Mouse (Mus musculus) heart, embryonic 16.5 days (tissue): ENCODE measurements around the gene 1700028J19Rik. TPM values are rescaled to one million over a fixed set of nuclear protein-coding genes. Genes with fewer than 3 reads are reported as not detected.
"Not testable (repeated sequence)": the region's sequence is repeated elsewhere in the genome, so short reads cannot be mapped to it uniquely, and the experiment has no call there.

ENCODE experiments used
- ATAC-seq: fragments of 200-750 bp; cut with Nextera tagmentation; replicated peaks from 2 replicates; pipeline ENCODE4 v1.8.0; 2017; ENCODE audit warnings: moderate number of reproducible peaks; ENCODE audit not compliant: insufficient read depth, low FRiP score; ENCODE audit errors: extremely low read depth
- H3K27ac ChIP-seq: fragments of 300-500 bp; sonication (generic); 2 replicates; pipeline ENCODE4 v1.5.1; 2014; ENCODE audit warnings: mild to moderate bottlenecking, low read length, control low read depth, moderate library complexity
- H3K27me3 ChIP-seq: fragments of 300-500 bp; sonication (generic); 2 replicates; pipeline ENCODE4 v1.6.1; 2014; ENCODE audit warnings: low read length, mixed read lengths; ENCODE audit not compliant: control insufficient read depth, insufficient read depth
- H3K36me3 ChIP-seq: fragments of 300-500 bp; sonication (generic); 2 replicates; pipeline ENCODE4 v1.6.1; 2014; ENCODE audit not compliant: control insufficient read depth, insufficient read depth
- H3K4me1 ChIP-seq: fragments of 300-500 bp; sonication (generic); 2 replicates; pipeline ENCODE4 v1.6.1; 2014; ENCODE audit warnings: low read length, mixed read lengths; ENCODE audit not compliant: control insufficient read depth, insufficient read depth
- H3K4me2 ChIP-seq: fragments of 300-500 bp; sonication (generic); 2 replicates; pipeline ENCODE4 v1.6.1; 2014; ENCODE audit warnings: low read depth, mild to moderate bottlenecking, control low read depth, low read length
- H3K4me3 ChIP-seq: fragments of 300-500 bp; sonication (generic); 2 replicates; pipeline ENCODE4 v1.5.1; 2014; ENCODE audit warnings: mild to moderate bottlenecking, control low read depth, low read length
- H3K9ac ChIP-seq: fragments of 300-500 bp; sonication (generic); 2 replicates; pipeline ENCODE4 v1.6.1; 2014; ENCODE audit warnings: low read length, control low read depth
- H3K9me3 ChIP-seq: fragments of 300-500 bp; sonication (generic); replicated peaks from 2 replicates; pipeline ENCODE4 v1.6.1; 2016; ENCODE audit warnings: low read length; ENCODE audit not compliant: control insufficient read depth
- WGBS: fragments of 180-500 bp; shearing (Covaris S2); extraction: QIAGEN DNeasy Blood & Tissue Kit; methylation state at CpG from one replicate; pipeline ENCODE4 v1.1.7; 2014; 5-methylcytosine and 5-hydroxymethylcytosine counted together
- polyA plus RNA-seq: library from polyadenylated mRNA; unstranded; fragments of >200 nt; fragmentation: Nextera tagmentation; extraction: Ambion mirVana; gene quantifications from 2 replicates; pipeline ENCODE4 v1.2.1, GENCODE M21; 2015

The 1700028J19Rik gene
- polyA plus RNA-seq, 1 experiment from 2014 or later, result 1.2 TPM

GRCm38 (mm10) chr7:44197891-44198290 is 48.6 kb downstream of the 1700028J19Rik start, which contains the start of gene Klk1b3:
Gene Klk1b3 (plus strand): TSS chr7:44198191.
- no peaks in the 10 kb centered on the region for H3K27me3 ChIP-seq
- 47% methylated on average over 3 of the region's 3 CpGs for WGBS
- H3K4me3 ChIP-seq, result no peak within 1 kb of the TSS
- no peak within 1 kb of the TSS for H3K27ac ChIP-seq
- H3K9ac ChIP-seq, result no peak within 1 kb of the TSS
- no peak for ATAC-seq
- H3K4me2 ChIP-seq, result no peak within 1 kb of the TSS
- no peaks in the 10 kb centered on the region for H3K36me3 ChIP-seq
- no peaks in the 10 kb centered on the region for H3K4me1 ChIP-seq
- H3K9me3 ChIP-seq, result no peaks in the 10 kb centered on the region

GRCm38 (mm10) chr7:44193466-44193865 is 53.0 kb downstream of the 1700028J19Rik start:
- not testable (repeated sequence) for H3K27me3 ChIP-seq, ATAC-seq, H3K27ac ChIP-seq, H3K4me1 ChIP-seq, H3K4me2 ChIP-seq, H3K36me3 ChIP-seq, H3K4me3 ChIP-seq, H3K9me3 ChIP-seq, H3K9ac ChIP-seq
- 78% methylated on average over 1 of the region's 1 CpGs for WGBS

GRCm38 (mm10) chr7:44187936-44188335 is 58.6 kb downstream of the 1700028J19Rik start, which contains the start of gene Klk1b24:
Gene Klk1b24 (plus strand): TSS chr7:44188236.
- not testable (repeated sequence) for H3K9me3 ChIP-seq, H3K4me2 ChIP-seq, H3K27me3 ChIP-seq, H3K36me3 ChIP-seq, H3K4me1 ChIP-seq, H3K9ac ChIP-seq, H3K27ac ChIP-seq, H3K4me3 ChIP-seq, ATAC-seq

- H3K9me3 ChIP-seq, H3K36me3 ChIP-seq, H3K9ac ChIP-seq, H3K4me3 ChIP-seq, H3K27ac ChIP-seq, H3K4me2 ChIP-seq, ATAC-seq, H3K27me3 ChIP-seq, H3K4me1 ChIP-seq: not testable (repeated sequence)
- 58% methylated on average over 8 of the region's 8 CpGs for WGBS
Observed at GRCm38 (mm10) chr7:44186516-44186915, 60.0 kb downstream of the 1700028J19Rik start.

Other genes with a start within 250 kb of the 1700028J19Rik start
- 0.13 TPM in 1 of 2 replicates, not detected in the other for gene Klk1b26, start 234.5 kb downstream of the 1700028J19Rik start, polyA plus RNA-seq
- not detected in 2 replicates for gene Klk1b27, start 194.4 kb downstream of the 1700028J19Rik start, polyA plus RNA-seq
- gene Klk1b21, start 144.4 kb downstream of the 1700028J19Rik start, polyA plus RNA-seq, result not detected in 2 replicates
- not detected in 2 replicates for gene Klk1b22, start 134.0 kb downstream of the 1700028J19Rik start, polyA plus RNA-seq
- gene Klk1b16, start 109.9 kb downstream of the 1700028J19Rik start, polyA plus RNA-seq, result not detected in 2 replicates
- gene Klk1b24, start 58.5 kb downstream of the 1700028J19Rik start, polyA plus RNA-seq, result not detected in 2 replicates
- gene Klk1b3, start 48.5 kb downstream of the 1700028J19Rik start, polyA plus RNA-seq, result not detected in 2 replicates
- not detected in 2 replicates for gene Klk1b4, start 39.3 kb downstream of the 1700028J19Rik start, polyA plus RNA-seq
- gene Klk1b5, start 30.8 kb downstream of the 1700028J19Rik start, polyA plus RNA-seq, result not detected in 2 replicates
- 0.25 TPM in 1 of 2 replicates, not detected in the other for gene Klk1, start 21.3 kb downstream of the 1700028J19Rik start, polyA plus RNA-seq
- not detected in 2 replicates for gene Gm36864, start 10.5 kb downstream of the 1700028J19Rik start, polyA plus RNA-seq
- gene 2410002F23Rik, start within 50 bp of the 1700028J19Rik start, polyA plus RNA-seq, result 73.1 and 78.4 TPM in 2 replicates
- not detected in 2 replicates for gene Acp4, start 10.7 kb upstream of the 1700028J19Rik start, polyA plus RNA-seq
- gene Gm15517, start 14.8 kb upstream of the 1700028J19Rik start, polyA plus RNA-seq, result not detected in 2 replicates
- 1.4 and 1.8 TPM in 2 replicates for gene Clec11a, start 60.2 kb upstream of the 1700028J19Rik start, polyA plus RNA-seq
- gene Shank1, start 63.6 kb upstream of the 1700028J19Rik start, polyA plus RNA-seq, result 0.55 and 0.66 TPM in 2 replicates
- 0.62 and 0.70 TPM in 2 replicates for gene Syt3, start 137.4 kb upstream of the 1700028J19Rik start, polyA plus RNA-seq
- 0.32 and 0.41 TPM in 2 replicates for gene 1700008O03Rik, start 139.1 kb upstream of the 1700028J19Rik start, polyA plus RNA-seq
- 1.2 and 1.3 TPM in 2 replicates for gene Lrrc4b, start 182.3 kb upstream of the 1700028J19Rik start, polyA plus RNA-seq
- gene Aspdh, start 218.7 kb upstream of the 1700028J19Rik start, polyA plus RNA-seq, result 0.62 and 1.2 TPM in 2 replicates
- gene Josd2, start 221.3 kb upstream of the 1700028J19Rik start, polyA plus RNA-seq, result 157 and 169 TPM in 2 replicates
- gene Emc10, start 249.8 kb upstream of the 1700028J19Rik start, polyA plus RNA-seq, result 87.9 and 88.7 TPM in 2 replicates
- gene Fam71e1, start 249.9 kb upstream of the 1700028J19Rik start, polyA plus RNA-seq, result 6.8 and 7.6 TPM in 2 replicates